In genomic region chr19:10580761-10581160, GRCm38 (mm10) we compare ENCODE assay signal across 19 mouse cellular contexts. TPM values are rescaled to one million over a fixed set of nuclear protein-coding genes. Genes with fewer than 3 reads are reported as not detected.
A peak's percentile ranks its signal among the peaks of the same experiment; 100 is the strongest.
DNase-seq lines count a peak whose midpoint lies in the region; ATAC-seq and TF ChIP-seq lines count a peak whose summit lies in the region.
"Had no signal": no experiment of that assay in that cellular context is flagged by ENCODE, and none has a peak within 500 bp of the region (broad histone marks: within the 10 kb centered on the region; RNA-seq: fewer than 3 reads in every experiment).

No protein-coding gene starts in this region.

- WGBS in spleen, adult 2 months: 22% methylated on average over 3 of the region's 3 CpGs
- 90% methylated on average over 3 of the region's 3 CpGs for WGBS in forebrain, embryonic 15.5 days

- no peak overlapping the region for H3K4me3 ChIP-seq in spleen, adult 2 months (ENCODE audit: extremely low read depth, insufficient read depth, insufficient read length)
- no peak overlapping the region for H3K4me3 ChIP-seq in G1E (ENCODE audit: low read depth, low read length)
- H3K4me3 ChIP-seq in forebrain, embryonic 15.5 days: no peak overlapping the region
- H3K4me3 ChIP-seq: embryonic facial prominence, embryonic 12.5 days; heart, adult 2 months; heart, embryonic 12.5 days; hindbrain, embryonic 15.5 days had no signal

- peak overlapping the region; percentile 80 for H3K27ac ChIP-seq in spleen, adult 2 months (ENCODE audit: insufficient read depth, low read length)
- H3K27ac ChIP-seq in forebrain, embryonic 15.5 days (replicated peaks): no peak overlapping the region
- H3K27ac ChIP-seq: embryonic facial prominence, embryonic 12.5 days; heart, adult 2 months; hindbrain, embryonic 15.5 days had no signal

- peaks cover 8% of the 10 kb centered on the region; the same call in 1 of the 2 replicates for H3K4me1 ChIP-seq in spleen, adult 2 months (ENCODE audit: control insufficient read depth, insufficient read depth, insufficient read length)
- peaks cover 33% of the 10 kb centered on the region for H3K4me1 ChIP-seq in G1E (ENCODE audit: insufficient read depth, low read depth, low read length)
- peaks cover 21% of the 10 kb centered on the region for H3K4me1 ChIP-seq in forebrain, embryonic 15.5 days

- TF ChIP-seq CTCF in spleen, adult 2 months (IDR thresholded peaks at IDR 0.05; ENCODE audit: extremely low read depth, insufficient read depth, insufficient read length, insufficient replicate concordance): no peak
- TF ChIP-seq CTCF in G1E (IDR thresholded peaks at IDR 0.05; ENCODE audit: low read depth, low read length): no peak

- intact Hi-C loops in heart, postnatal 14 days (cut with DNase I): no loop called here

- no peaks in the 10 kb centered on the region for H3K9me3 ChIP-seq in G1E (replicated peaks)
- H3K9me3 ChIP-seq in forebrain, embryonic 15.5 days: no peaks in the 10 kb centered on the region
- H3K9me3 ChIP-seq: embryonic facial prominence, embryonic 12.5 days; heart, embryonic 12.5 days; hindbrain, embryonic 15.5 days had no signal

- no peaks in the 10 kb centered on the region for H3K27me3 ChIP-seq in spleen, adult 2 months (ENCODE audit: control insufficient read depth, insufficient read depth, low read length)
- H3K27me3 ChIP-seq in G1E (ENCODE audit: insufficient read depth, low read length): no peaks in the 10 kb centered on the region
- H3K27me3 ChIP-seq in forebrain, embryonic 15.5 days: no peaks in the 10 kb centered on the region
- H3K27me3 ChIP-seq: embryonic facial prominence, embryonic 12.5 days; heart, embryonic 12.5 days; hindbrain, embryonic 15.5 days had no signal

- peak in 1 of 2 experiments; percentile 67 for DNase-seq in spleen, adult 2 months (ENCODE audit: low read depth in 1 of 2, low spot score in 2 of 2)
- DNase-seq in spleen, adult 18-20 months: no peak
- peak; percentile 31 for DNase-seq in G1E (ENCODE audit: low spot score)
- no peak for DNase-seq in lung, postnatal 25 days (ENCODE audit: low spot score)
- no peak for DNase-seq in heart, postnatal 14 days
- DNase-seq: adrenal gland, adult 8-10 months; cerebellum, adult 11 months; cerebellum, adult 8-10 months; cerebellum, postnatal 14 days; gastrocnemius, postnatal 10 days; heart, adult 2 months; heart, postnatal 36 days had no signal

- ATAC-seq in G1E (ENCODE audit: extremely low read depth, insufficient number of reproducible peaks, low FRiP score, poor library complexity, severe bottlenecking): no peak
- peak; percentile 43 for ATAC-seq in granulocyte monocyte progenitor cell, adult 5-6 weeks (replicated peaks; ENCODE audit: poor library complexity, severe bottlenecking)
- ATAC-seq in forebrain, embryonic 15.5 days (replicated peaks): no peak
- ATAC-seq: forebrain, embryonic 16.5 days; inflammation-experienced regulatory T-cells, adult 6 months had no signal

- no peak overlapping the region for H3K4me2 ChIP-seq in forebrain, embryonic 15.5 days (replicated peaks)
- H3K4me2 ChIP-seq: embryonic facial prominence, embryonic 12.5 days; heart, embryonic 12.5 days; hindbrain, embryonic 15.5 days had no signal

- no peak overlapping the region for H3K9ac ChIP-seq in forebrain, embryonic 15.5 days (replicated peaks)
- H3K9ac ChIP-seq: embryonic facial prominence, embryonic 12.5 days; heart, embryonic 12.5 days; hindbrain, embryonic 15.5 days had no signal

- H3K36me3 ChIP-seq in spleen, adult 2 months (ENCODE audit: control insufficient read depth, insufficient read depth, low read length): peaks cover 6% of the 10 kb centered on the region; the same call in 1 of the 2 replicates
- H3K36me3 ChIP-seq in G1E (replicated peaks): peaks cover 54% of the 10 kb centered on the region
- no peaks in the 10 kb centered on the region for H3K36me3 ChIP-seq in forebrain, embryonic 15.5 days

- no peak for TF ChIP-seq POLR2A in spleen, adult 2 months (IDR thresholded peaks at IDR 0.05; ENCODE audit: low read depth, low read length)

RNA-seq across cellular contexts. Expression of gene Tmem138, which starts 3.6 kb away (rescaled TPM):
- polyA plus RNA-seq in spleen, adult 2 months (2012; rRNA removed): 7.3 and 8.6 TPM in 2 replicates
- total RNA-seq in G1E (2014; fragmentation: Nextera tagmentation) (50.1 and 61.6 TPM in 2 replicates), G1E (2017) (9.7 and 13.5 TPM in 2 replicates)
- polyA plus RNA-seq in G1E (2012): 4.6 and 5.0 TPM in 2 replicates
- 24.4 and 28.6 TPM in 2 replicates for total RNA-seq in granulocyte monocyte progenitor cell, adult 5-6 weeks (2014; fragmentation: Nextera tagmentation)
- total RNA-seq in granulocyte monocyte progenitor cell, adult 5-6 weeks (2017): 5.8 and 8.1 TPM in 2 replicates
- polyA plus RNA-seq in forebrain, embryonic 15.5 days (2015; fragmentation: Nextera tagmentation; extraction: Ambion mirVana): 39.0 and 40.5 TPM in 2 replicates
- 1 to 10 TPM; 3.2 to 4.4 TPM for total RNA-seq in heart, postnatal 14 days (2021)

RNA-seq across cellular contexts. Expression of gene Cyb561a3, which starts 3.8 kb away (rescaled TPM):
- 214 and 230 TPM in 2 replicates for polyA plus RNA-seq in spleen, adult 2 months (2012; rRNA removed)
- total RNA-seq in G1E (2014; fragmentation: Nextera tagmentation) (23.1 and 23.5 TPM in 2 replicates), G1E (2017) (18.0 and 22.5 TPM in 2 replicates)
- 6.3 and 8.2 TPM in 2 replicates for polyA plus RNA-seq in G1E (2012)
- total RNA-seq in granulocyte monocyte progenitor cell, adult 5-6 weeks (2014; fragmentation: Nextera tagmentation): 35.1 and 39.7 TPM in 2 replicates
- 21.7 and 31.3 TPM in 2 replicates for total RNA-seq in granulocyte monocyte progenitor cell, adult 5-6 weeks (2017)
- polyA plus RNA-seq in forebrain, embryonic 15.5 days (2015; fragmentation: Nextera tagmentation; extraction: Ambion mirVana): 18.8 and 21.3 TPM in 2 replicates
- 10 to 100 TPM; 10.2 to 11.3 TPM for total RNA-seq in heart, postnatal 14 days (2021)

RNA-seq across cellular contexts. Expression of gene Ddb1, which starts 24.4 kb away (rescaled TPM):
- 53.3 and 59.0 TPM in 2 replicates for polyA plus RNA-seq in spleen, adult 2 months (2012; rRNA removed)
- total RNA-seq in G1E (2014; fragmentation: Nextera tagmentation) (334 and 389 TPM in 2 replicates), G1E (2017) (516 and 542 TPM in 2 replicates)
- polyA plus RNA-seq in G1E (2012): 29.5 and 30.8 TPM in 2 replicates
- 174 and 186 TPM in 2 replicates for total RNA-seq in granulocyte monocyte progenitor cell, adult 5-6 weeks (2014; fragmentation: Nextera tagmentation)
- 345 and 427 TPM in 2 replicates for total RNA-seq in granulocyte monocyte progenitor cell, adult 5-6 weeks (2017)
- polyA plus RNA-seq in forebrain, embryonic 15.5 days (2015; fragmentation: Nextera tagmentation; extraction: Ambion mirVana): 264 and 270 TPM in 2 replicates
- 100 to 1,000 TPM; 181 to 185 TPM for total RNA-seq in heart, postnatal 14 days (2021)

RNA-seq across cellular contexts. Expression of gene Tkfc, which starts 24.7 kb away (rescaled TPM):
- polyA plus RNA-seq in spleen, adult 2 months (2012; rRNA removed): 4.6 and 5.4 TPM in 2 replicates
- total RNA-seq in G1E (2014; fragmentation: Nextera tagmentation) (10.9 and 11.7 TPM in 2 replicates), G1E (2017) (6.7 and 6.8 TPM in 2 replicates)
- polyA plus RNA-seq in G1E (2012): 2.7 and 4.6 TPM in 2 replicates
- 12.8 and 13.0 TPM in 2 replicates for total RNA-seq in granulocyte monocyte progenitor cell, adult 5-6 weeks (2014; fragmentation: Nextera tagmentation)
- 5.0 and 7.1 TPM in 2 replicates for total RNA-seq in granulocyte monocyte progenitor cell, adult 5-6 weeks (2017)
- 23.8 and 24.0 TPM in 2 replicates for polyA plus RNA-seq in forebrain, embryonic 15.5 days (2015; fragmentation: Nextera tagmentation; extraction: Ambion mirVana)
- total RNA-seq in heart, postnatal 14 days (2021): 10 to 100 TPM in 1 of 2 experiments, 1 to 10 TPM in 1; 8.2 to 10.1 TPM

RNA-seq across cellular contexts. Expression of gene Tmem216, which starts 24.7 kb away (rescaled TPM):
- polyA plus RNA-seq in spleen, adult 2 months (2012; rRNA removed): 6.9 and 8.5 TPM in 2 replicates
- total RNA-seq in G1E (2014; fragmentation: Nextera tagmentation): 20.3 and 25.6 TPM in 2 replicates
- 14.6 and 17.5 TPM in 2 replicates for total RNA-seq in G1E (2017)
- 1.7 and 1.9 TPM in 2 replicates for polyA plus RNA-seq in G1E (2012)
- 30.4 and 39.5 TPM in 2 replicates for total RNA-seq in granulocyte monocyte progenitor cell, adult 5-6 weeks (2014; fragmentation: Nextera tagmentation)
- 19.9 and 27.1 TPM in 2 replicates for total RNA-seq in granulocyte monocyte progenitor cell, adult 5-6 weeks (2017)
- 43.3 and 47.8 TPM in 2 replicates for polyA plus RNA-seq in forebrain, embryonic 15.5 days (2015; fragmentation: Nextera tagmentation; extraction: Ambion mirVana)
- 1 to 10 TPM; 3.9 to 4.7 TPM for total RNA-seq in heart, postnatal 14 days (2021)
